ENCODE assay signal across 9 mouse cellular contexts in genomic region chr17:4865621-4866020, GRCm38 (mm10).
A peak's percentile ranks its signal among the peaks of the same experiment; 100 is the strongest.
DNase-seq lines count a peak whose midpoint lies in the region; ATAC-seq and TF ChIP-seq lines count a peak whose summit lies in the region.
"Had no signal": no experiment of that assay in that cellular context is flagged by ENCODE, and none has a peak within 500 bp of the region (broad histone marks: within the 10 kb centered on the region; RNA-seq: fewer than 3 reads in every experiment).

No protein-coding gene starts in this region.

- H3K27me3 ChIP-seq in neural tube, embryonic 15.5 days (replicated peaks), result no peaks in the 10 kb centered on the region

- H3K9me3 ChIP-seq in neural tube, embryonic 15.5 days (replicated peaks), result no peaks in the 10 kb centered on the region

- peak overlapping the region; percentile 41 for H3K4me2 ChIP-seq in neural tube, embryonic 15.5 days

- no peak for TF ChIP-seq CTCF in layer of hippocampus, adult 2 months (conservative IDR thresholded peaks at IDR 0.05)

- DNase-seq in cerebellum, postnatal 10 days, result peak; percentile 28 to 57
- DNase-seq in cerebellum, adult 11-12 months, result no peak
- peak; percentile 30 for DNase-seq in retina, postnatal 1 day
- no peak for DNase-seq in retina, embryonic 14.5 days (ENCODE audit: low spot score)
- peak; percentile 27 to 34 for DNase-seq in layer of hippocampus, adult 2 months (ENCODE audit: low spot score in 2 of 2)
- DNase-seq in thymus, postnatal 4 days, result no peak
- no peak for DNase-seq in thymus, postnatal 36 days

- H3K36me3 ChIP-seq in neural tube, embryonic 15.5 days, result no peaks in the 10 kb centered on the region

- no peak overlapping the region for H3K9ac ChIP-seq in neural tube, embryonic 15.5 days (replicated peaks)

- peaks cover 22% of the 10 kb centered on the region for H3K4me1 ChIP-seq in neural tube, embryonic 15.5 days

- WGBS in neural tube, embryonic 15.5 days, result 9% methylated on average over 10 of the region's 10 CpGs

- peak overlapping the region; percentile 39 for H3K4me3 ChIP-seq in layer of hippocampus, adult 2 months
- 0 out of 2 replicates have a peak overlapping the region, but pooled peaks have one; percentile 9 for H3K4me3 ChIP-seq in neural tube, embryonic 15.5 days (replicated peaks)

- ATAC-seq in neural tube, embryonic 15.5 days (ENCODE audit: low FRiP score), result peak; percentile 63

- peak overlapping the region; percentile 43; the same call in 1 of the 2 replicates for H3K27ac ChIP-seq in layer of hippocampus, adult 2 months
- peak overlapping the region; percentile 51 for H3K27ac ChIP-seq in neural tube, embryonic 15.5 days (replicated peaks)
- H3K27ac ChIP-seq: macrophage had no signal

Comparison
In these comparisons a context has a peak if more than half of its experiments do, and no peak if none do; other contexts are left out.
1. DNase-seq: peak in cerebellum, postnatal 10 days (2 of 2), retina, postnatal 1 day (single experiment) and layer of hippocampus, adult 2 months (2 of 2); none in cerebellum, adult 11-12 months (single experiment), retina, embryonic 14.5 days (single experiment), thymus, postnatal 4 days (single experiment) and thymus, postnatal 36 days (0 of 2).